Mouse (Mus musculus) liver, postnatal 0 days (tissue): ENCODE measurements around the gene Rsph1. TPM values are rescaled to one million over a fixed set of nuclear protein-coding genes. Genes with fewer than 3 reads are reported as not detected.

Experiments
- ATAC-seq: fragments of 200-750 bp; cut with Nextera tagmentation; 2 replicates; pipeline ENCODE4 v1.8.0; 2017; ENCODE audit warnings: mild to moderate bottlenecking, moderate library complexity
- DNase-seq: peaks from one replicate; pipeline ENCODE4 v3.0.0-alpha.2; 2016
- H3K27ac ChIP-seq: fragments of 300-500 bp; sonication (generic); 2 replicates; pipeline ENCODE4 v1.5.1; 2014; ENCODE audit warnings: antibody characterized with exemption, moderate library complexity, mild to moderate bottlenecking, low read depth
- H3K27me3 ChIP-seq: fragments of 300-500 bp; sonication (generic); 2 replicates; pipeline ENCODE4 v1.6.1; 2014; ENCODE audit warnings: low read length, control low read depth, mixed read lengths; ENCODE audit not compliant: insufficient read depth
- H3K36me3 ChIP-seq: fragments of 300-500 bp; sonication (generic); replicated peaks from 2 replicates; pipeline ENCODE4 v1.6.1; 2014; ENCODE audit warnings: mild to moderate bottlenecking, control low read depth, low read length, moderate library complexity, mixed read lengths; ENCODE audit not compliant: insufficient read depth
- H3K4me1 ChIP-seq: fragments of 300-500 bp; sonication (generic); 2 replicates; pipeline ENCODE4 v1.6.1; 2014; ENCODE audit warnings: antibody characterized with exemption, mild to moderate bottlenecking, control low read depth; ENCODE audit not compliant: insufficient read depth
- H3K4me2 ChIP-seq: fragments of 300-500 bp; sonication (generic); 2 replicates; pipeline ENCODE4 v1.6.1; 2014; ENCODE audit warnings: low read depth, mild to moderate bottlenecking, low read length, moderate library complexity, mixed read lengths
- H3K4me3 ChIP-seq: fragments of 300-500 bp; sonication (generic); 2 replicates; pipeline ENCODE4 v1.5.1; 2014; ENCODE audit warnings: low read depth, low read length
- H3K9ac ChIP-seq: fragments of 300-500 bp; sonication (generic); replicated peaks from 2 replicates; pipeline ENCODE4 v1.6.1; 2014; ENCODE audit warnings: mild to moderate bottlenecking, moderate library complexity
- H3K9me3 ChIP-seq: fragments of 300-500 bp; sonication (generic); 2 replicates; pipeline ENCODE4 v1.6.1; 2016; ENCODE audit warnings: mild to moderate bottlenecking, control low read depth, low read length, mixed read lengths
- CTCF ChIP-seq: sonication (generic); IDR thresholded peaks from 2 replicates; pipeline ENCODE4 v1.5.1; 2016; ENCODE audit warnings: antibody characterized with exemption, low read depth
- EP300 ChIP-seq: IDR thresholded peaks from 2 replicates; pipeline ENCODE4 v1.6.1; 2016; ENCODE audit warnings: antibody characterized with exemption, low read depth, mild to moderate bottlenecking
- WGBS: fragments of 180-500 bp; shearing (Covaris S2); extraction: QIAGEN DNeasy Blood & Tissue Kit; methylation state at CpG from one replicate; pipeline ENCODE4 v1.1.7; 2014; ENCODE audit not compliant: insufficient replicate concordance; 5-methylcytosine and 5-hydroxymethylcytosine counted together
- polyA plus RNA-seq: library from polyadenylated mRNA; unstranded; fragments of >200 nt; fragmentation: Nextera tagmentation; extraction: Ambion mirVana; gene quantifications from 2 replicates; pipeline ENCODE4 v1.2.1, GENCODE M21; 2015

Gene Rsph1
- polyA plus RNA-seq, 1 experiment from 2014 or later: 0.90 TPM

DNA sequence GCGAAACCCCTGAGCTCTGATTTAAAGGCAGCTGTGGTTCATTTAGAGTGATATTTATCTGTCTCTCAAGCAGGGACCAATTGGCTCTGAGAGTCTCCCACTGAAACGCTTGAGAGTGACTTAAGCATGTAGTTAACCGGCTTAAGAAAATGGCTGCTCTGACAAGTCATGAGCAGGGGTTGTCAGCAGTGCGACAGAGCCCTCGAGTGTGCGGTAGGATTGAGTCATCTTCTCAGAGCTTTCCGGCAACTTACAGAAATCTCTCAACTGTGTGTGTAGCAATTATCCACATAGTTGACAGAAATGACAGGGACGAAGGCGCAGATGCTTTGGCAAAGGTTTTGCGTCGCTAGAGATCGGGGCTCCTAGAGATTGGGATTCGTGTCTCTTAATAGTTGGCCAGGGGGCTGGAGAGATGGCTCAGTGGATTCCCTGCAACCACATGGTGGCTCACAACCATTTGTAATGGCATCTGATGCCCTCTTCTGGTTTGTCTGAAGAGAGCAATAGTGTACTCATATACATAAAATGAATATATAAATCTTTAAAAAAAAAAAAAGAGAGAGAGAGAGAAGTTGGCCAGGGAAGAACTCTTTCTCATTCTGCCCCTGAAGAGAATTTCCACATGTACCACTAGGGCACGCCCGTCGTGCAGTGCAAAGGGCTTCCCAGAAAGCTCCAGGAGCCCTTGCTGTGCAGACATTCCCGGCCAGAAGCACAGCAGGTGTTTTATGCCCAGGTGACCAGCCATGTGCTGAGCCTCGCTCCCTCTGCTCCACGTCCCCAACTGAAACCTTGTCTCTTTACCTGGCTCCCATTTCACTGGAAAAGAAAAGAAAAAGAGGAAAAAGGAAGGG, 4.9 kb upstream of the Rsph1 start:
- no peaks in the 10 kb centered on the region for H3K9me3 ChIP-seq
- no peak for DNase-seq
- no peak for TF ChIP-seq EP300
- TF ChIP-seq CTCF: peak; percentile 44
- ATAC-seq: no peak
- peak overlapping the region; percentile 11; the same call in 1 of the 2 replicates for H3K4me2 ChIP-seq
- H3K4me1 ChIP-seq: peaks cover 8% of the 10 kb centered on the region
- no peaks in the 10 kb centered on the region for H3K27me3 ChIP-seq
- no peak overlapping the region for H3K9ac ChIP-seq
- H3K36me3 ChIP-seq: no peaks in the 10 kb centered on the region
- H3K4me3 ChIP-seq: no peak overlapping the region
- H3K27ac ChIP-seq: 0 out of 2 replicates have a peak overlapping the region, but pooled peaks have one; percentile 22
- 47% methylated on average over 19 of the region's 19 CpGs for WGBS

DNA sequence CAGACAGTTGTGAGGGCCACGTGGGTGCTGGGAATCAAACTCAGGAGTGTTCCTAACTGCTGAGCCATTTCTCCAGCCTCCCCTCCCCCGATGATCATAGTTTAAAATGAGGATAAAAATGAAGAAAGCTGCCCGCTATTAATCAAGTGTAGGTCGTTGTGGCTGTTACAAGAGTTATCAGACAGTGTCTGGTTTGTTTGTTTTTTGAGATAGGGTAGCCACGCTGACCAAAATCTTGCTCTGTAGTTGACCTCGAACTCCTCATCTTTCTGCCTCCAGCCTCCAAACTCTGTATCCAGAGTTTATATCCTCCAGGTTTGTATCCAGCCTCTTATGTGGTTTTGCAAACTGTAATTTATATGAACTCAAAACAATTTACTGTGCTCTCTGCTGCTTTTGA, 3.1 kb upstream of the Rsph1 start:
- ATAC-seq (no peak), DNase-seq (no peak)
- no peaks in the 10 kb centered on the region for H3K9me3 ChIP-seq
- TF ChIP-seq EP300 (no peak), CTCF (no peak)
- 36% methylated on average over 6 of the region's 6 CpGs for WGBS
- no peak overlapping the region for H3K4me3 ChIP-seq
- no peak overlapping the region for H3K27ac ChIP-seq
- no peaks in the 10 kb centered on the region for H3K36me3 ChIP-seq
- no peaks in the 10 kb centered on the region for H3K27me3 ChIP-seq
- no peak overlapping the region for H3K9ac ChIP-seq
- H3K4me2 ChIP-seq: no peak overlapping the region
- peaks cover 14% of the 10 kb centered on the region for H3K4me1 ChIP-seq

DNA sequence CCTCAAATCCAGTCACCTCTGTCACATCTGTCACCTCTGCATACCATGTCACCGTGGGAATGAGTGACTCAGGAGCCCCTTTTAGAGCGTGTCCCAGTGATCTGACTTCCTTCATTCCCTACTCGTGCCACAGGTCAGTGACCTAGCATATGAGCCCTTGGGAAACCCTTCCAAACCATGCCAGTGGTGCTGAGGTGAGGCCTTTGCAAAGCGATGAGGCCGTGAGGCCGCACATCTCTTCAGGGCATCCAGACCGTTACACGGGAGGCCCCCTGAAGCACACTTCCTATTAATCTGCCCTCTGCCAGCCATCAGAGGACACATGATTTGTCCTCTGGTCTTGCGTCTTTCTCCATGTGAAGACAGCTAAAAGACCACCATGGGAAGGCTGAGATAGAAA, 2.4 kb upstream of the Rsph1 start:
- no peak for TF ChIP-seq CTCF
- no peak for TF ChIP-seq EP300
- H3K9ac ChIP-seq: no peak overlapping the region
- H3K9me3 ChIP-seq: no peaks in the 10 kb centered on the region
- 59% methylated on average over 9 of the region's 9 CpGs for WGBS
- DNase-seq (no peak), ATAC-seq (no peak)
- H3K36me3 ChIP-seq: no peaks in the 10 kb centered on the region
- no peak overlapping the region for H3K27ac ChIP-seq
- peaks cover 14% of the 10 kb centered on the region for H3K4me1 ChIP-seq
- H3K4me3 ChIP-seq: no peak overlapping the region
- H3K4me2 ChIP-seq: no peak overlapping the region
- H3K27me3 ChIP-seq: no peaks in the 10 kb centered on the region

DNA sequence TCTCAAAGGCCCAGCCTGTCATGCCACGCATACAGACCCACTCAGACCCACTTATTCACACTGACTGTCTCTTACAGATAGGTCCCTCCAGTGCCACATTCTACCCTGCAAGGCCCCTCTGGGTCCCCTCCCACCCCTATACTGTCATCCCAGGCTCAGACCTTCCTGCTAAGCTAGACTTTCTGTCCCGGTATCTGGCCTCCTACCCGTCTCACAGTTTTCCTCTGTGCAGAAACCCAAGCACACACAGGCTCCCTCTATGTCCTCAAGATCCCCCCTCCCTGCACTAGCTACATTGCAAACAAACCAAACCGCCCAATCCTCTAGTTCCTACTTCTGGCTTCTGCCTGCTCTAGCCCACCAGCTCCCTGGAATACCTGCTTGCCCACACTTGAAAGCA, 748 bp upstream of the Rsph1 start:
- H3K9me3 ChIP-seq: no peaks in the 10 kb centered on the region
- H3K9ac ChIP-seq: no peak overlapping the region
- no peak overlapping the region for H3K27ac ChIP-seq
- no peak overlapping the region for H3K4me2 ChIP-seq
- TF ChIP-seq EP300 (no peak), CTCF (no peak)
- no peak overlapping the region for H3K4me3 ChIP-seq
- H3K36me3 ChIP-seq: no peaks in the 10 kb centered on the region
- ATAC-seq (no peak), DNase-seq (no peak)
- peaks cover 14% of the 10 kb centered on the region for H3K4me1 ChIP-seq
- H3K27me3 ChIP-seq: no peaks in the 10 kb centered on the region
- WGBS: 65% methylated on average over 4 of the region's 4 CpGs

DNA sequence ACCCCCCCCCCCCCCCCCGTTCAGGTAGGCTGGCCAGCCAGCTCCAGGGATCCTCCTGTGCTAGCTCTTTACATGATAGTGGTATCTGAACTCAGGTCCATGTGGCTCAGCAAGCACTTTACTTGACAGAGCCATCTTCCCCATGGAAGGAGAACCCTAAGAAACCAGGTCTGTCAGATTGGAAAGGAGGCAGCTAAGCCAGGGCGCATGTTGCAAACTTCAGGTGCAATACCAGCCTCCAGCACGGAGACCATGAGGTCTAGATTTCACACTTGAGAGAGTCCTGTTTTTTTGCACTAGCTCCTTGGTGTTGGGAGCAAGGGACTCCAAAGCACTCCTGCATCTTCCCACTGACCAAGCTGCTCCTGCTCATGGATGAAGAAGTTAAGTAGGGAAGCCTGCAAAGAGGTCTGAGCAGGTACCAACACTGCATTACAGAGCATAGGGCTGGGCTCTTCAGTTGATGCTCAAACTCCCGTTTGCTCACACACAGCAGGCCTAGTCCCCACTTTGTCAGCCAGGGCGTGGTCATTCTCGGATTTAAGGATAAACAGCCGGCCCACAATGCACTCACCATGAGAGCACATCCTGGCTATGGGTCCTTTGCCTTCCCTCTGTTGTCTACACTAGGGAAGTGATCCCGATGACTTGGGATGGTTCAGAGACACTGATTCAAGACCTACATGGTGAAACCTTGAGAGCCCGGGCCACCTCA, 819 bp downstream of the Rsph1 start:
- H3K27me3 ChIP-seq: no peaks in the 10 kb centered on the region
- DNase-seq (no peak), ATAC-seq (no peak)
- no peaks in the 10 kb centered on the region for H3K9me3 ChIP-seq
- no peak overlapping the region for H3K27ac ChIP-seq
- peak overlapping the region; percentile 48 for H3K4me3 ChIP-seq
- peak overlapping the region; percentile 21; the same call in 1 of the 2 replicates for H3K9ac ChIP-seq
- H3K4me2 ChIP-seq: peak overlapping the region; percentile 83
- 38% methylated on average over 9 of the region's 9 CpGs for WGBS
- peaks cover 14% of the 10 kb centered on the region for H3K4me1 ChIP-seq
- TF ChIP-seq EP300: no peak
- no peak for TF ChIP-seq CTCF
- no peaks in the 10 kb centered on the region for H3K36me3 ChIP-seq

DNA sequence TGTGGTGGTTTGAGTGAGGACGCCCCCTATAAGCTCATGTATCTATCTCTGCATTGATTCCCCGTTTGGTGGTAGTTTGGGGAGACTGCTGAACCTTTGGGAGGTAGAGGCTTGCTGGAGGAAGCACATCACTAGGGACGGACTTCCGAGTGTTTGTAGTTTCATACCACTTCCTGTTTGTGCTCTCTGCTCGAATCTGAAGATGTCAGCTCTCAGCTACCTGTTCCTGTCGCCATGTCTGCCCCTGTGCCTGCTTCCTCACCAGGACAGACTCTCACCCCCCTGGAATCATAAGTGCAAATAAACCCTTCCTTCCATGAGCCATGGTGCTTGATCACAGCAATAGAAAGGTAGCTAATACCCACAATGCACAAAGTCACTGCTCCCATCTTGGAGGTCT, 2.0 kb downstream of the Rsph1 start:
- no peak for ATAC-seq
- no peaks in the 10 kb centered on the region for H3K9me3 ChIP-seq
- H3K27me3 ChIP-seq: no peaks in the 10 kb centered on the region
- TF ChIP-seq CTCF (no peak), EP300 (no peak)
- H3K4me3 ChIP-seq: no peak overlapping the region
- H3K4me2 ChIP-seq: no peak overlapping the region
- no peak overlapping the region for H3K9ac ChIP-seq
- H3K4me1 ChIP-seq: peaks cover 14% of the 10 kb centered on the region
- no peaks in the 10 kb centered on the region for H3K36me3 ChIP-seq
- H3K27ac ChIP-seq: no peak overlapping the region
- DNase-seq: no peak
- WGBS: 36% methylated on average over 6 of the region's 6 CpGs
